Mouse (Mus musculus) C2C12 (cell line): ENCODE data around the gene Snx4.

Experiments used
- CEBPB ChIP-seq: IDR thresholded peaks from one replicate; pipeline ENCODE4 v1.6.1; 2011; ENCODE audit warnings: low read depth, mild to moderate bottlenecking, control low read depth, moderate library complexity
- CTCF ChIP-seq: IDR thresholded peaks from one replicate; pipeline ENCODE4 v1.5.1; 2011; ENCODE audit not compliant: control insufficient read depth, insufficient read depth, insufficient read length
- FOSL1 ChIP-seq: IDR thresholded peaks from one replicate; pipeline ENCODE4 v1.8.0; 2011; ENCODE audit warnings: mild to moderate bottlenecking, low read length; ENCODE audit not compliant: poor library complexity, insufficient read depth, severe bottlenecking
- MAX ChIP-seq: IDR thresholded peaks from one replicate; pipeline ENCODE4 v1.6.1; 2011; ENCODE audit warnings: mild to moderate bottlenecking, control low read depth
- MYOD1 ChIP-seq: IDR thresholded peaks from one replicate; pipeline ENCODE4 v1.6.1; 2011; ENCODE audit warnings: low read depth; ENCODE audit not compliant: control insufficient read depth, insufficient read length
- MYOG ChIP-seq: IDR thresholded peaks from one replicate; pipeline ENCODE4 v1.6.1; 2011; ENCODE audit not compliant: control insufficient read depth, insufficient read length; ENCODE audit errors: extremely low read depth
- USF1 ChIP-seq: IDR thresholded peaks from one replicate; pipeline ENCODE4 v1.6.1; 2011; ENCODE audit warnings: low read depth, mild to moderate bottlenecking, control low read depth, moderate library complexity

DNA sequence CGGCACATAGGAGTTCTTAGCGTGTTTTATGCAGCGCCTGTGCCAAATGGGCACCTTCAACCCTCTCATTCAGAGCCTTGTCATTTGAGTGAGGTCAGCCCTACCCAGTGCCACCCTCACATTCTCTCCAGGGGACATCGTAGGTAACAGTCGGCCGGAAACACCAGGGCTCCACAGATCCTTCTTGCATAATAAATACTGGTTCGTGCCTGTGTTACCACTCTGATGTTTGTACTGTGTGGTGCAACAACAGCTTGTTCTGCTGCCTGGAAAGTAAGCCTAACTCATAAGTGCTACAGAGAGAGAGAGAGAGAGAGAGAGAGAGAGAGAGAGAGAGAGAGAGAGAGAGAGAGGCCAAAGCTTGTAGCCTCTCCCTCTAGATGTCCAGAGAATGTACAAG, 66.8 kb downstream of the Snx4 start:
- TF ChIP-seq USF1 (no peak), CTCF (no peak), MYOD1 (no peak), MAX (no peak), FOSL1 (no peak), CEBPB (no peak), MYOG (no peak)
